ENCODE assay signal across 8 mouse cellular contexts in genomic region chr11:87595327-87595841, GRCm38 (mm10). TPM values are rescaled to one million over a fixed set of nuclear protein-coding genes. Genes with fewer than 3 reads are reported as not detected.
DNase-seq lines count a peak whose midpoint lies in the region; ATAC-seq and TF ChIP-seq lines count a peak whose summit lies in the region.

No protein-coding gene starts in this region.

- H3K4me2 ChIP-seq in heart, embryonic 14.5 days (ENCODE audit: low read length) = peak overlapping the region; percentile 93
- H3K4me2 ChIP-seq in liver, postnatal 0 days (ENCODE audit: low read depth, low read length) = peak overlapping the region; percentile 99
- peak overlapping the region; percentile 69 for H3K4me2 ChIP-seq in neural tube, embryonic 15.5 days

- H3K9ac ChIP-seq in heart, embryonic 14.5 days (ENCODE audit: low read length) = peak overlapping the region; percentile 84
- H3K9ac ChIP-seq in liver, postnatal 0 days (replicated peaks) = peak overlapping the region; percentile 71
- H3K9ac ChIP-seq in neural tube, embryonic 15.5 days (replicated peaks) = peak overlapping the region; percentile 83

- no peaks in the 10 kb centered on the region for H3K27me3 ChIP-seq in heart, embryonic 14.5 days (ENCODE audit: control insufficient read depth, insufficient read depth, low read length)
- H3K27me3 ChIP-seq in liver, postnatal 0 days (ENCODE audit: insufficient read depth, low read length) = no peaks in the 10 kb centered on the region
- no peaks in the 10 kb centered on the region for H3K27me3 ChIP-seq in neural tube, embryonic 15.5 days (replicated peaks)

- TF ChIP-seq EP300 in liver, postnatal 0 days (IDR thresholded peaks at IDR 0.05; ENCODE audit: low read depth) = no peak

- H3K36me3 ChIP-seq in heart, embryonic 14.5 days (ENCODE audit: control insufficient read depth, insufficient read depth, low read length) = peaks cover 48% of the 10 kb centered on the region
- peaks cover 33% of the 10 kb centered on the region for H3K36me3 ChIP-seq in liver, postnatal 0 days (replicated peaks; ENCODE audit: insufficient read depth, low read length)
- peaks cover 40% of the 10 kb centered on the region for H3K36me3 ChIP-seq in neural tube, embryonic 15.5 days

- peak; percentile 34 to 35 for DNase-seq in CD8-positive naive resting alpha-beta T cell, adult 2 months (ENCODE audit: low read depth in 2 of 2, low spot score in 2 of 2)
- peak; percentile 88 to 92 for DNase-seq in kidney, postnatal 4 days
- peak; percentile 87 for DNase-seq in liver, postnatal 0 days
- DNase-seq in testis, postnatal 14 days (ENCODE audit: low spot score) = peak; percentile 84

- peaks cover 12% of the 10 kb centered on the region for H3K4me1 ChIP-seq in brown adipose tissue, adult 24 weeks (ENCODE audit: control insufficient read depth, insufficient read depth, insufficient read length, low read length)
- peaks cover 17 to 33% of the 10 kb centered on the region in 2 experiments for H3K4me1 ChIP-seq in heart, embryonic 14.5 days (ENCODE audit: control insufficient read depth in 2 of 2, insufficient read depth in 2 of 2, low read length in 2 of 2)
- peaks cover 39% of the 10 kb centered on the region for H3K4me1 ChIP-seq in liver, postnatal 0 days (ENCODE audit: insufficient read depth)
- H3K4me1 ChIP-seq in neural tube, embryonic 15.5 days = peaks cover 57% of the 10 kb centered on the region

- no peaks in the 10 kb centered on the region for H3K9me3 ChIP-seq in heart, embryonic 14.5 days (ENCODE audit: control insufficient read depth, low read length)
- H3K9me3 ChIP-seq in liver, postnatal 0 days (ENCODE audit: low read length) = no peaks in the 10 kb centered on the region
- no peaks in the 10 kb centered on the region for H3K9me3 ChIP-seq in neural tube, embryonic 15.5 days (replicated peaks)

- H3K27ac ChIP-seq in brown adipose tissue, adult 24 weeks (replicated peaks; ENCODE audit: low read depth, low read length) = no peak overlapping the region; the same call in 1 of the 2 replicates
- H3K27ac ChIP-seq in heart, embryonic 14.5 days (replicated peaks in 1 of 2; ENCODE audit: control insufficient read depth in 1 of 2, insufficient read depth in 1 of 2, low read depth in 2 of 2, low read length in 2 of 2) = peak overlapping the region in 1 of 2 experiments; percentile 57; a peak in 2 of 4 replicates
- peak overlapping the region; percentile 55; the same call in 1 of the 2 replicates for H3K27ac ChIP-seq in liver, postnatal 0 days (ENCODE audit: low read depth)
- peak overlapping the region; percentile 79 for H3K27ac ChIP-seq in neural tube, embryonic 15.5 days (replicated peaks)

- WGBS in heart, embryonic 14.5 days = 1% methylated on average over 34 of the region's 37 CpGs
- WGBS in liver, postnatal 0 days (ENCODE audit: insufficient replicate concordance) = 9% methylated on average over 27 of the region's 37 CpGs
- WGBS in neural tube, embryonic 15.5 days = 0% methylated on average over 27 of the region's 37 CpGs

- ATAC-seq in erythroid progenitor cell, adult 5-6 weeks (replicated peaks; ENCODE audit: low FRiP score, poor library complexity, severe bottlenecking) = peak; percentile 62
- ATAC-seq in heart, embryonic 14.5 days (ENCODE audit: insufficient number of reproducible peaks, insufficient read depth, low FRiP score, low read depth) = peak; percentile 57
- ATAC-seq in liver, postnatal 0 days = no peak
- peak; percentile 62 for ATAC-seq in neural tube, embryonic 15.5 days (ENCODE audit: low FRiP score)

- TF ChIP-seq CTCF in liver, postnatal 0 days (IDR thresholded peaks at IDR 0.05; ENCODE audit: low read depth) = no peak

- peak overlapping the region; percentile 57 for H3K4me3 ChIP-seq in brown adipose tissue, adult 24 weeks (ENCODE audit: insufficient read depth, low read depth, low read length)
- H3K4me3 ChIP-seq in heart, embryonic 14.5 days (ENCODE audit: control insufficient read depth in 1 of 2, insufficient read depth in 1 of 2, low read depth in 1 of 2, low read length in 2 of 2) = peak overlapping the region; percentile 67 to 74
- H3K4me3 ChIP-seq in liver, postnatal 0 days (ENCODE audit: low read depth, low read length) = peak overlapping the region; percentile 58
- H3K4me3 ChIP-seq in neural tube, embryonic 15.5 days (replicated peaks) = peak overlapping the region; percentile 62

RNA-seq across cellular contexts. Expression of gene Mtmr4, which starts 3.4 kb away (rescaled TPM):
- 5.8 TPM in 2 replicates for polyA plus RNA-seq in brown adipose tissue, adult 24 weeks (2012; ENCODE audit: insufficient read depth, insufficient read length, missing spikeins)
- 5.4 and 15.1 TPM in 2 replicates for total RNA-seq in erythroid progenitor cell, adult 5-6 weeks (2015; ENCODE audit: low replicate concordance)
- 13.1 and 15.1 TPM in 2 replicates for total RNA-seq in erythroid progenitor cell, adult 5-6 weeks (2017; ENCODE audit: low replicate concordance)
- 14.3 and 17.7 TPM in 2 replicates for polyA plus RNA-seq in heart, embryonic 14.5 days (2014; fragmentation: Nextera tagmentation; extraction: Ambion mirVana)
- 4.8 and 5.6 TPM in 2 replicates for polyA plus RNA-seq in liver, postnatal 0 days (2015; fragmentation: Nextera tagmentation; extraction: Ambion mirVana)
- 41.0 and 42.8 TPM in 2 replicates for polyA plus RNA-seq in neural tube, embryonic 15.5 days (2015; fragmentation: Nextera tagmentation; extraction: Ambion mirVana)

RNA-seq across cellular contexts. Expression of gene Hsf5, which starts 21.6 kb away (rescaled TPM):
- polyA plus RNA-seq in brown adipose tissue, adult 24 weeks (2012; ENCODE audit: insufficient read depth, insufficient read length, missing spikeins) = not detected in 2 replicates
- total RNA-seq in erythroid progenitor cell, adult 5-6 weeks (2015; ENCODE audit: low replicate concordance) = not detected in 2 replicates
- not detected in 2 replicates for total RNA-seq in erythroid progenitor cell, adult 5-6 weeks (2017; ENCODE audit: low replicate concordance)
- polyA plus RNA-seq in heart, embryonic 14.5 days (2014; fragmentation: Nextera tagmentation; extraction: Ambion mirVana) = 0.13 and 0.15 TPM in 2 replicates
- 0.04 TPM in 1 of 2 replicates, not detected in the other for polyA plus RNA-seq in liver, postnatal 0 days (2015; fragmentation: Nextera tagmentation; extraction: Ambion mirVana)
- polyA plus RNA-seq in neural tube, embryonic 15.5 days (2015; fragmentation: Nextera tagmentation; extraction: Ambion mirVana) = 0.38 and 0.49 TPM in 2 replicates

RNA-seq across cellular contexts. Expression of gene Sept4, which starts 26.7 kb away (rescaled TPM):
- polyA plus RNA-seq in brown adipose tissue, adult 24 weeks (2012; ENCODE audit: insufficient read depth, insufficient read length, missing spikeins) = 19.7 and 35.0 TPM in 2 replicates
- not detected in 2 replicates for total RNA-seq in erythroid progenitor cell, adult 5-6 weeks (2015; ENCODE audit: low replicate concordance)
- 2.7 and 4.7 TPM in 2 replicates for total RNA-seq in erythroid progenitor cell, adult 5-6 weeks (2017; ENCODE audit: low replicate concordance)
- polyA plus RNA-seq in heart, embryonic 14.5 days (2014; fragmentation: Nextera tagmentation; extraction: Ambion mirVana) = 23.5 and 25.8 TPM in 2 replicates
- polyA plus RNA-seq in liver, postnatal 0 days (2015; fragmentation: Nextera tagmentation; extraction: Ambion mirVana) = 21.7 and 22.0 TPM in 2 replicates
- polyA plus RNA-seq in neural tube, embryonic 15.5 days (2015; fragmentation: Nextera tagmentation; extraction: Ambion mirVana) = 34.6 and 38.3 TPM in 2 replicates

RNA-seq across cellular contexts. Expression of gene Gm11492, which starts 28.9 kb away (rescaled TPM):
- not detected in 2 replicates for polyA plus RNA-seq in brown adipose tissue, adult 24 weeks (2012; ENCODE audit: insufficient read depth, insufficient read length, missing spikeins)
- total RNA-seq in erythroid progenitor cell, adult 5-6 weeks (2015; ENCODE audit: low replicate concordance) = not detected in 2 replicates
- not detected in 2 replicates for total RNA-seq in erythroid progenitor cell, adult 5-6 weeks (2017; ENCODE audit: low replicate concordance)
- polyA plus RNA-seq in heart, embryonic 14.5 days (2014; fragmentation: Nextera tagmentation; extraction: Ambion mirVana) = not detected in 2 replicates
- polyA plus RNA-seq in liver, postnatal 0 days (2015; fragmentation: Nextera tagmentation; extraction: Ambion mirVana) = not detected in 2 replicates
- not detected in 2 replicates for polyA plus RNA-seq in neural tube, embryonic 15.5 days (2015; fragmentation: Nextera tagmentation; extraction: Ambion mirVana)

Comparison
In these comparisons a context has a peak if more than half of its experiments do, and no peak if none do; other contexts are left out.
1. DNase-seq: peak in every context shown above with its lines; median percentile 90 in kidney, postnatal 4 days; 87 in liver, postnatal 0 days; 84 in testis, postnatal 14 days; 34 in CD8-positive naive resting alpha-beta T cell, adult 2 months.